Mouse (Mus musculus) embryo, embryonic 11.5 days (tissue): ENCODE data around the gene Wnt4.

Source experiments
- DNase-seq: peaks from one replicate; pipeline ENCODE4 v3.0.0-alpha.2; 2012; ENCODE audit warnings: low read depth, low spot score

The Wnt4 gene

GRCm38 (mm10) chr4:137305831-137306576 is 28.7 kb downstream of the Wnt4 start:
- DNase-seq, result no peak

- DNase-seq, result no peak
These were observed 29.2 kb downstream of the Wnt4 start for GRCm38 (mm10) chr4:137306577-137306888.

- no peak for DNase-seq
These were observed 29.9 kb downstream of the Wnt4 start for GRCm38 (mm10) chr4:137306991-137307706.

GRCm38 (mm10) chr4:137308377-137308776 is 31.1 kb downstream of the Wnt4 start:
- peak; percentile 38 for DNase-seq

GRCm38 (mm10) chr4:137313511-137313910 is 36.2 kb downstream of the Wnt4 start:
- no peak for DNase-seq

GRCm38 (mm10) chr4:137314561-137314960 is 37.3 kb downstream of the Wnt4 start:
- no peak for DNase-seq

GRCm38 (mm10) chr4:137315061-137315460 is 37.8 kb downstream of the Wnt4 start:
- DNase-seq, result no peak

GRCm38 (mm10) chr4:137316027-137316770 is 38.9 kb downstream of the Wnt4 start:
- DNase-seq, result no peak

GRCm38 (mm10) chr4:137324926-137325325 is 47.6 kb downstream of the Wnt4 start:
- no peak for DNase-seq

- DNase-seq, result no peak
These were observed 49.2 kb downstream of the Wnt4 start for GRCm38 (mm10) chr4:137326494-137326893.

- DNase-seq, result no peak
These were observed 54.8 kb downstream of the Wnt4 start for GRCm38 (mm10) chr4:137332051-137332450.

- no peak for DNase-seq
These were observed 59.2 kb downstream of the Wnt4 start for GRCm38 (mm10) chr4:137336468-137336867.

GRCm38 (mm10) chr4:137339415-137339814 is 62.1 kb downstream of the Wnt4 start:
- DNase-seq, result no peak

GRCm38 (mm10) chr4:137342816-137343215 is 65.5 kb downstream of the Wnt4 start:
- DNase-seq, result no peak

GRCm38 (mm10) chr4:137345112-137345511 is 67.8 kb downstream of the Wnt4 start:
- no peak for DNase-seq

- no peak for DNase-seq
These were observed 68.5 kb downstream of the Wnt4 start for GRCm38 (mm10) chr4:137345790-137346189.
